Mouse (Mus musculus): ENCODE measurements around the gene Tbc1d2. TPM values are rescaled to one million over a fixed set of nuclear protein-coding genes. Genes with fewer than 3 reads are reported as not detected.
A peak's percentile ranks its signal among the peaks of the same experiment; 100 is the strongest.

The Tbc1d2 gene
- polyA plus RNA-seq, 1 experiment from 2014 or later = 1.8 TPM

GRCm38 (mm10) chr4:46675992-46676391, 26.0 kb upstream of the Tbc1d2 start:
- 54% methylated on average over 4 of the region's 4 CpGs for WGBS
- H3K36me3 ChIP-seq (ENCODE audit: control insufficient read depth, insufficient read depth, low read length) = no peaks in the 10 kb centered on the region
- no peaks in the 10 kb centered on the region for H3K9me3 ChIP-seq (ENCODE audit: control insufficient read depth, low read length)
- ATAC-seq (ENCODE audit: low read depth) = no peak
- no peak for DNase-seq (ENCODE audit: low spot score)
- H3K4me2 ChIP-seq (ENCODE audit: low read depth, low read length) = no peak overlapping the region
- H3K4me3 ChIP-seq (ENCODE audit: low read depth, low read length) = no peak overlapping the region
- no peak overlapping the region for H3K9ac ChIP-seq (ENCODE audit: low read depth, low read length)
- H3K27me3 ChIP-seq (replicated peaks; ENCODE audit: control insufficient read depth, insufficient read depth, low read length) = no peaks in the 10 kb centered on the region
- H3K27ac ChIP-seq (replicated peaks; ENCODE audit: low read depth, low read length) = no peak overlapping the region
- H3K4me1 ChIP-seq (ENCODE audit: control insufficient read depth, insufficient read depth, low read length) = no peaks in the 10 kb centered on the region

GRCm38 (mm10) chr4:46675272-46675785, 25.3 kb upstream of the Tbc1d2 start:
- ATAC-seq (ENCODE audit: low read depth) = no peak
- Histone ChIP-seq H3K4me3 (ENCODE audit: low read depth, low read length) (no peak overlapping the region), H3K4me2 (ENCODE audit: low read depth, low read length) (no peak overlapping the region), H3K27ac (replicated peaks; ENCODE audit: low read depth, low read length) (no peak overlapping the region), H3K27me3 (replicated peaks; ENCODE audit: control insufficient read depth, insufficient read depth, low read length) (no peaks in the 10 kb centered on the region), H3K9me3 (ENCODE audit: control insufficient read depth, low read length) (no peaks in the 10 kb centered on the region), H3K9ac (ENCODE audit: low read depth, low read length) (no peak overlapping the region), H3K36me3 (ENCODE audit: control insufficient read depth, insufficient read depth, low read length) (no peaks in the 10 kb centered on the region), H3K4me1 (ENCODE audit: control insufficient read depth, insufficient read depth, low read length) (no peaks in the 10 kb centered on the region)
- 74% methylated on average over 11 of the region's 11 CpGs for WGBS
- no peak for DNase-seq (ENCODE audit: low spot score)

DNA sequence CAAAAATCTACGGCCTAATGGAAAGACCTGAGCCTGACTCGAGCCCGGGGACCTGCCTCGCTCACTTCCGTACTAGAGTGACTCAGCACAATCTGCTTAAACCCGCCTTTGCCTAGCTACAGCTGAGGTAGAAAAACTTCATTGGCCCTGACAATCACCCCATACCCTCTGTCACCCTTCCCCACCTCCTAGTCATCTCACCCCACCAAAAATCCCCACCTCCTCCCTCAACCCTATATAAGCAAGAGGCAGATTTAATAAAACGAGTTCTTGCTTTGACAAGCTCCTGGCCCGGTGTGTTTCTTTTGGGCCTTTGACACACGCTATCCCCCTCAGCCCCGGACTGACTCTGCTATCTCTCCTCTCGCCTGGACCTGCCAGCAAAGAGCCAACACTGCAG, 18.6 kb upstream of the Tbc1d2 start:
- Histone ChIP-seq H3K4me2 (ENCODE audit: low read depth, low read length) (no peak overlapping the region), H3K9ac (ENCODE audit: low read depth, low read length) (no peak overlapping the region), H3K4me1 (ENCODE audit: control insufficient read depth, insufficient read depth, low read length) (no peaks in the 10 kb centered on the region; the same call in 1 of the 2 replicates), H3K36me3 (ENCODE audit: control insufficient read depth, insufficient read depth, low read length) (no peaks in the 10 kb centered on the region), H3K9me3 (ENCODE audit: control insufficient read depth, low read length) (no peaks in the 10 kb centered on the region), H3K27me3 (replicated peaks; ENCODE audit: control insufficient read depth, insufficient read depth, low read length) (no peaks in the 10 kb centered on the region), H3K4me3 (ENCODE audit: low read depth, low read length) (no peak overlapping the region), H3K27ac (replicated peaks; ENCODE audit: low read depth, low read length) (no peak overlapping the region)
- ATAC-seq (ENCODE audit: low read depth) (no peak), DNase-seq (ENCODE audit: low spot score) (no peak)
- WGBS = 70% methylated on average over 11 of the region's 11 CpGs

DNA sequence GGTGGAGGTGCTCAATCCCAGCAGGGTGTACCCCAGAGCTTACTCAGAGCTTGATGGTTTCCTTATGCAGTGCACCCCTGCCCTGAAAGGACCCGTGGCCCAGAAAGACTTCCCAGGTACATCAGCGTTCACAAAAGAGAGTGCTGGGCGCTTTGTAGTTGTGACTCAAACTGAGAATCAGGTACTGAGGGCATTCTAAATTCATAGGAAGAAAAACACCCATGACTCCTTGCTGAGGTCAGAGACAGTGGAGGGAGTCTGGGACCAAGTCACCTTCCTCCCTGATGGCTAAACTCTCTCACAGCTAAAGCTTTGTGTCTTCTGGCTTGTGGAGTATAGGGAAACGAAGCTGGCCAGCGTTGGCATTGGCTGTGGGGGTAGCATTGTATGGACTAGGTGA, 16.4 kb upstream of the Tbc1d2 start:
- Histone ChIP-seq H3K9ac (ENCODE audit: low read depth, low read length) (no peak overlapping the region), H3K4me3 (ENCODE audit: low read depth, low read length) (no peak overlapping the region), H3K9me3 (ENCODE audit: control insufficient read depth, low read length) (no peaks in the 10 kb centered on the region), H3K36me3 (ENCODE audit: control insufficient read depth, insufficient read depth, low read length) (no peaks in the 10 kb centered on the region), H3K27me3 (replicated peaks; ENCODE audit: control insufficient read depth, insufficient read depth, low read length) (no peaks in the 10 kb centered on the region), H3K4me2 (ENCODE audit: low read depth, low read length) (no peak overlapping the region), H3K4me1 (ENCODE audit: control insufficient read depth, insufficient read depth, low read length) (no peaks in the 10 kb centered on the region; the same call in 1 of the 2 replicates), H3K27ac (replicated peaks; ENCODE audit: low read depth, low read length) (no peak overlapping the region)
- no peak for DNase-seq (ENCODE audit: low spot score)
- 60% methylated on average over 5 of the region's 5 CpGs for WGBS
- no peak for ATAC-seq (ENCODE audit: low read depth)

DNA sequence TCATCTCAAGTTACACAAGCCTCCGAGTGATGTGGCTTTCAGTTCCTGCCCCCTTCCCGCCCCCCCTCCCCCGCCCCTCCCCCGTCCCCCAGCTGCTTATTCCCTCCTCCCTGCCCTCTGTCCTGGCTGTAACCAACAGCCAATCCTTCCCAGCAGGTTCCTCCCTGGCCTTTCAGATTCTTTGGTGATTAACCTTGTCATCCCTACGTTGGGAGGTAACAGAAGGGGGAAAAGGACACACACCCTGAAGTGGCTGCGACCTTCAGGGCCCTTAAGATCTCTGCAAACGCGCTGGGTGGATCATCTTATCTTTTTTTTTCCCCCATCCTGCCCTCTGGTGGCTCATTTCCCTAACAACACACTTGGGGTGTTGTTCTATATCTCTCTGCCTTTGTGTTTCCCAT, 15.4 kb upstream of the Tbc1d2 start:
- H3K4me3 ChIP-seq (ENCODE audit: low read depth, low read length) = no peak overlapping the region
- H3K9ac ChIP-seq (ENCODE audit: low read depth, low read length) = no peak overlapping the region
- H3K36me3 ChIP-seq (ENCODE audit: control insufficient read depth, insufficient read depth, low read length) = no peaks in the 10 kb centered on the region
- DNase-seq (ENCODE audit: low spot score) = peak; percentile 38
- no peaks in the 10 kb centered on the region for H3K27me3 ChIP-seq (replicated peaks; ENCODE audit: control insufficient read depth, insufficient read depth, low read length)
- peak overlapping the region; percentile 75 for H3K4me2 ChIP-seq (ENCODE audit: low read depth, low read length)
- no peak for ATAC-seq (ENCODE audit: low read depth)
- no peak overlapping the region for H3K27ac ChIP-seq (replicated peaks; ENCODE audit: low read depth, low read length)
- 2% methylated on average over 5 of the region's 8 CpGs for WGBS
- no peaks in the 10 kb centered on the region for H3K9me3 ChIP-seq (ENCODE audit: control insufficient read depth, low read length)
- H3K4me1 ChIP-seq (ENCODE audit: control insufficient read depth, insufficient read depth, low read length) = no peaks in the 10 kb centered on the region; the same call in 1 of the 2 replicates

DNA sequence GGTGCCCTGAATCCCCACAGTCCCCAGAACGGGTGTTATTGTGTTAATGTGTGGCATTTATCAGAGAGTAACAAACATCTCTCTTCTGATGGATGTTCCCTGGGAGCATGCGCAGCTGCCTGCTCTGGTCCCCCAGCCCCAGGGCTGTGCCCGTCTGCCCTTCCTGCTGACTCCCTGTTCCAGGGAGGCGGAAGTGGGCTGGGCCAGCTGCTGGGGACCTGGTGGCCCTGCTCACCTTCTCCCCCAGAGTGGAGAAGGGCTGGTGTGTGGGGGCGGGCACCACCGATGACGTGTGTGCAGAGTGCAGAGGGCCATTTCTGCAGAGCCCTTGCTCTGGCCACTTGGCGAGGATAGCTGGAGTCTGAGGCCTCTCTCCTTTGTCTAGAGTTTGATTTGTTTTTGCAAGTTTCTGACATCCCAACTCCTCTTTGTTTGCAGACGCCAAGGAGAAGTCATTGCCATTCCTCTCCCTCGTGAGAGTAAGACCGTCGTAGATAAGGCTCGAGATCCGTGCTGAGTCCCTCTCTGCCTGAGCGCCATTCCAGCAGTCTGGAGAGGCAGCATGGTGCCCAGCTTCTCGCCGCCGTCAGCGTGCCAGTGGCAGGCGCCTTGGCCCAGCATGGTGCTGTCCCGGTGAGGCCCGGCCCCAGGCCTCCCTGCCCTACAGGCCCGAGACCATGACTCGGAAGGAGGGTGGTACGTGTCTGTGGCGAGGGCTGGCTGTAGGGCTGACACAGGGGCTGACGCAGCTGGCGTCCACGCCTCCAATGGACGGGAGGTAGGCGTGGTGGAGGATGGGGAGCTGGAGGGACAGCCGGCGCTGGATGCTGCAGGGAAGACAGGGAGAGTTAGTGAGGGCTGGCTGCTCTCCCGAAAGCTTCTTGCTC, 14.4 kb upstream of the Tbc1d2 start:
- Histone ChIP-seq H3K27me3 (replicated peaks; ENCODE audit: control insufficient read depth, insufficient read depth, low read length) (no peaks in the 10 kb centered on the region), H3K4me1 (ENCODE audit: control insufficient read depth, insufficient read depth, low read length) (no peaks in the 10 kb centered on the region; the same call in 1 of the 2 replicates), H3K36me3 (ENCODE audit: control insufficient read depth, insufficient read depth, low read length) (no peaks in the 10 kb centered on the region), H3K9ac (ENCODE audit: low read depth, low read length) (peak overlapping the region; percentile 78), H3K4me3 (ENCODE audit: low read depth, low read length) (peak overlapping the region; percentile 42), H3K27ac (replicated peaks; ENCODE audit: low read depth, low read length) (peak overlapping the region; percentile 80), H3K9me3 (ENCODE audit: control insufficient read depth, low read length) (no peaks in the 10 kb centered on the region), H3K4me2 (ENCODE audit: low read depth, low read length) (peak overlapping the region; percentile 75)
- 2% methylated on average over 33 of the region's 34 CpGs for WGBS
- peak; percentile 91 for ATAC-seq (ENCODE audit: low read depth)
- peak; percentile 87 for DNase-seq (ENCODE audit: low spot score)

GRCm38 (mm10) chr4:46661433-46661832, 11.4 kb upstream of the Tbc1d2 start:
- no peak overlapping the region for H3K9ac ChIP-seq (ENCODE audit: low read depth, low read length)
- H3K9me3 ChIP-seq (ENCODE audit: control insufficient read depth, low read length) = no peaks in the 10 kb centered on the region
- H3K27ac ChIP-seq (replicated peaks; ENCODE audit: low read depth, low read length) = no peak overlapping the region
- H3K27me3 ChIP-seq (replicated peaks; ENCODE audit: control insufficient read depth, insufficient read depth, low read length) = no peaks in the 10 kb centered on the region
- no peak for DNase-seq (ENCODE audit: low spot score)
- no peaks in the 10 kb centered on the region; the same call in 1 of the 2 replicates for H3K4me1 ChIP-seq (ENCODE audit: control insufficient read depth, insufficient read depth, low read length)
- H3K4me2 ChIP-seq (ENCODE audit: low read depth, low read length) = no peak overlapping the region
- no peak overlapping the region for H3K4me3 ChIP-seq (ENCODE audit: low read depth, low read length)
- H3K36me3 ChIP-seq (ENCODE audit: control insufficient read depth, insufficient read depth, low read length) = no peaks in the 10 kb centered on the region
- no peak for ATAC-seq (ENCODE audit: low read depth)
- 83% methylated on average over 9 of the region's 9 CpGs for WGBS

DNA sequence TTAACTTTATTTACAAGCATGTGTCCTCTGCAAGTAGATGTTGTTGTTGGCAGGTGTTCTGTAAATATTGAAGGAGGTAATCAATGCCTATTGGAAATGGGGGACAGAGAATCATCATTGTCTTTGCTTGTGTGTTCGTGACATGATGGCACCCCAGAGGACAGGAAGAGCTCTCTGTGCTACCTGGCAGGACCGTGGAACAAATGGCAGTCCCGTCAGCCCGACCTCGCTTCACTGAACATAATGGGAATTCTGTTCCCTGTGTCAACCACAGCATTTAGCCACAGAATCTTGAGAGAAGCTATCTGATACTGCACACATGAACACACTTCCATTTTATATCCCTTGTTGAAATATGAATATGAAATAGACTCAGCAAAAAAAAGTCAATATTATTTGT, 8.9 kb upstream of the Tbc1d2 start:
- H3K36me3 ChIP-seq (ENCODE audit: control insufficient read depth, insufficient read depth, low read length) = no peaks in the 10 kb centered on the region
- no peak overlapping the region for H3K27ac ChIP-seq (replicated peaks; ENCODE audit: low read depth, low read length)
- WGBS = 64% methylated on average over 5 of the region's 5 CpGs
- no peaks in the 10 kb centered on the region for H3K9me3 ChIP-seq (ENCODE audit: control insufficient read depth, low read length)
- ATAC-seq (ENCODE audit: low read depth) (no peak), DNase-seq (ENCODE audit: low spot score) (no peak)
- H3K4me3 ChIP-seq (ENCODE audit: low read depth, low read length) = no peak overlapping the region
- H3K27me3 ChIP-seq (replicated peaks; ENCODE audit: control insufficient read depth, insufficient read depth, low read length) = no peaks in the 10 kb centered on the region
- no peak overlapping the region for H3K9ac ChIP-seq (ENCODE audit: low read depth, low read length)
- H3K4me2 ChIP-seq (ENCODE audit: low read depth, low read length) = no peak overlapping the region
- H3K4me1 ChIP-seq (ENCODE audit: control insufficient read depth, insufficient read depth, low read length) = no peaks in the 10 kb centered on the region
